Mouse (Mus musculus): ENCODE data around the gene Nt5c. TPM values are rescaled to one million over a fixed set of nuclear protein-coding genes. Genes with fewer than 3 reads are reported as not detected.
"Not testable (repeated sequence)": the region's sequence is repeated elsewhere in the genome, so short reads cannot be mapped to it uniquely, and the experiment has no call there.

The Nt5c gene
- total RNA-seq (2021), result 10 to 100 TPM; 75.9 TPM
- long read RNA-seq, experiment 1, transcript Nt5c-204 (2 exons, 395 nt), result minor isoform, 5 of 42 reads
- long read RNA-seq, experiment 1, transcript Nt5c-203 (3 exons, 907 nt), result minor isoform, 5 of 42 reads
- long read RNA-seq, experiment 1, transcript Nt5c-201 (5 exons, 858 nt), result major isoform, 20 of 42 reads
- long read RNA-seq, experiment 1, partial matches to known transcripts, result 2 of 42 reads
- long read RNA-seq, experiment 1, other reads (novel, unspliced or antisense), result 10 of 42 reads
- long read RNA-seq, experiment 2, transcript Nt5c-201 (5 exons, 858 nt), result major isoform, 33 of 50 reads
- long read RNA-seq, experiment 2, partial matches to known transcripts, result 1 of 50 reads
- long read RNA-seq, experiment 2, other reads (novel, unspliced or antisense), result 12 of 50 reads

GRCm38 (mm10) chr11:115491356-115492083 lies at the start of gene Nt5c:
TSS of gene Nt5c (minus strand) at chr11:115491862.
- DNase-seq (ENCODE audit: low spot score in 2 of 2), result peak; percentile 84 to 91
- intact Hi-C loops (cut with DNase I), result loop anchor here (2.0 to 10.0 kb wide), 2 partner anchors 45 to 113 kb away; partner anchors contain the start of genes Gga3, Mrps7 and Sumo2

- intact Hi-C loops (cut with DNase I), result no loop called here
These were observed 46.4 kb upstream of the Nt5c start for GRCm38 (mm10) chr11:115538045-115538444.

GRCm38 (mm10) chr11:115536856-115537568 lies 45.4 kb upstream of the Nt5c start:
- peak; percentile 34 to 43 for DNase-seq (ENCODE audit: low spot score in 2 of 2)

More at GRCm38 (mm10) chr11:115538045-115538444, 46.4 kb upstream of the Nt5c start:
- DNase-seq (ENCODE audit: low spot score in 2 of 2), result no peak

GRCm38 (mm10) chr11:115536038-115536681 lies 44.5 kb upstream of the Nt5c start, which contains the start of gene Sumo2:
TSS of gene Sumo2 (minus strand) at chr11:115536276.
- intact Hi-C loops (cut with DNase I), result loop anchor here (2.0 kb wide), 1 partner anchor 45 kb away; the partner anchor contains the start of gene Nt5c
- DNase-seq (ENCODE audit: low spot score in 2 of 2), result peak; percentile 99

More at GRCm38 (mm10) chr11:115536856-115537568, 45.4 kb upstream of the Nt5c start:
- intact Hi-C loops (cut with DNase I), result loop anchor here (2.0 kb wide), 1 partner anchor 46 kb away; the partner anchor contains the start of gene Nt5c

- DNase-seq (ENCODE audit: low spot score in 2 of 2), result peak; percentile 56 to 58
- intact Hi-C loops (cut with DNase I), result loop anchor here (2.0 kb wide), 1 partner anchor 45 kb away; the partner anchor contains the start of gene Nt5c
These were observed 43.9 kb upstream of the Nt5c start for GRCm38 (mm10) chr11:115535401-115536037.

GRCm38 (mm10) chr11:115534759-115535371 lies 43.2 kb upstream of the Nt5c start:
- intact Hi-C loops (cut with DNase I), result no loop called here
- no peak for DNase-seq (ENCODE audit: low spot score in 2 of 2)

- intact Hi-C loops (cut with DNase I); DNase-seq (ENCODE audit: low spot score in 2 of 2): not testable (repeated sequence)
These were observed 34.8 kb upstream of the Nt5c start for GRCm38 (mm10) chr11:115526446-115526845.

GRCm38 (mm10) chr11:115522703-115523102 lies 31.0 kb upstream of the Nt5c start:
- no peak for DNase-seq (ENCODE audit: low spot score in 2 of 2)
- intact Hi-C loops (cut with DNase I), result no loop called here

- no peak for DNase-seq (ENCODE audit: low spot score in 2 of 2)
- intact Hi-C loops (cut with DNase I), result no loop called here
These were observed 30.6 kb upstream of the Nt5c start for GRCm38 (mm10) chr11:115522238-115522637.

- no peak for DNase-seq (ENCODE audit: low spot score in 2 of 2)
- intact Hi-C loops (cut with DNase I), result no loop called here
These were observed 29.4 kb upstream of the Nt5c start for GRCm38 (mm10) chr11:115521080-115521479.

GRCm38 (mm10) chr11:115520218-115520617 lies 28.6 kb upstream of the Nt5c start:
- intact Hi-C loops (cut with DNase I), result no loop called here
- no peak for DNase-seq (ENCODE audit: low spot score in 2 of 2)

- intact Hi-C loops (cut with DNase I), result no loop called here
- DNase-seq (ENCODE audit: low spot score in 2 of 2), result no peak
These were observed 27.9 kb upstream of the Nt5c start for GRCm38 (mm10) chr11:115519581-115519980.

- intact Hi-C loops (cut with DNase I), result no loop called here
- DNase-seq (ENCODE audit: low spot score in 2 of 2), result no peak
These were observed 27.0 kb upstream of the Nt5c start for GRCm38 (mm10) chr11:115518693-115519092.

- intact Hi-C loops (cut with DNase I), result no loop called here
- DNase-seq (ENCODE audit: low spot score in 2 of 2), result no peak
These were observed 25.3 kb upstream of the Nt5c start for GRCm38 (mm10) chr11:115516942-115517341.

- DNase-seq (ENCODE audit: low spot score in 2 of 2), result no peak
- intact Hi-C loops (cut with DNase I), result no loop called here
These were observed 23.4 kb upstream of the Nt5c start for GRCm38 (mm10) chr11:115515021-115515420.

GRCm38 (mm10) chr11:115514238-115514663 lies 22.6 kb upstream of the Nt5c start, which contains the start of gene Jpt1:
TSS of gene Jpt1 (minus strand) at chr11:115514387.
- intact Hi-C loops (cut with DNase I), result no loop called here

GRCm38 (mm10) chr11:115513271-115514237 lies 21.9 kb upstream of the Nt5c start:
- DNase-seq (ENCODE audit: low spot score in 2 of 2), result peak; percentile 62 to 63
- intact Hi-C loops (cut with DNase I), result no loop called here

More at GRCm38 (mm10) chr11:115514238-115514663, 22.6 kb upstream of the Nt5c start, which contains the start of gene Jpt1:
- DNase-seq (ENCODE audit: low spot score in 2 of 2), result peak; percentile 96 to 99

Measured in left cerebral cortex, postnatal 14 days (tissue).